Mouse (Mus musculus) right cerebral cortex, adult 2 months (tissue): ENCODE measurements around the gene Lbx1.

Source experiments
- DNase-seq, 2 experiments: peaks; one replicate each; pipeline ENCODE4 v3.0.0; 2021 to 2022; ENCODE audit warnings: low spot score in 2 of 2

Gene Lbx1

GRCm38 (mm10) chr19:45233496-45234127 lies 2.0 kb downstream of the Lbx1 start:
- DNase-seq: no peak

- DNase-seq: peak in 1 of 2 experiments; percentile 33
Observed at GRCm38 (mm10) chr19:45232443-45233410, 2.9 kb downstream of the Lbx1 start.

GRCm38 (mm10) chr19:45232036-45232410 lies 3.6 kb downstream of the Lbx1 start:
- no peak for DNase-seq

- no peak for DNase-seq
Observed at GRCm38 (mm10) chr19:45231383-45232035, 4.1 kb downstream of the Lbx1 start.

- no peak for DNase-seq
Observed at GRCm38 (mm10) chr19:45230848-45231382, 4.7 kb downstream of the Lbx1 start.

- DNase-seq: no peak
Observed at GRCm38 (mm10) chr19:45230201-45230611, 5.4 kb downstream of the Lbx1 start.

GRCm38 (mm10) chr19:45229378-45230135 lies 6.1 kb downstream of the Lbx1 start:
- DNase-seq: no peak

GRCm38 (mm10) chr19:45228781-45229180 lies 6.8 kb downstream of the Lbx1 start:
- no peak for DNase-seq

GRCm38 (mm10) chr19:45228097-45228496 lies 7.5 kb downstream of the Lbx1 start:
- no peak for DNase-seq

GRCm38 (mm10) chr19:45227671-45228070 lies 7.9 kb downstream of the Lbx1 start:
- DNase-seq: no peak

- DNase-seq: no peak
Observed at GRCm38 (mm10) chr19:45227049-45227448, 8.6 kb downstream of the Lbx1 start.

GRCm38 (mm10) chr19:45226246-45226645 lies 9.4 kb downstream of the Lbx1 start:
- no peak for DNase-seq

GRCm38 (mm10) chr19:45225130-45225529 lies 10.5 kb downstream of the Lbx1 start:
- no peak for DNase-seq

- no peak for DNase-seq
Observed at GRCm38 (mm10) chr19:45224286-45224559, 11.4 kb downstream of the Lbx1 start.

- DNase-seq: no peak
Observed at GRCm38 (mm10) chr19:45223413-45224285, 12.0 kb downstream of the Lbx1 start.

GRCm38 (mm10) chr19:45222141-45222782 lies 13.3 kb downstream of the Lbx1 start:
- DNase-seq: no peak

GRCm38 (mm10) chr19:45221458-45221783 lies 14.2 kb downstream of the Lbx1 start:
- DNase-seq: no peak

- peak; percentile 78 to 85 for DNase-seq
Observed at GRCm38 (mm10) chr19:45220593-45221457, 14.8 kb downstream of the Lbx1 start.

GRCm38 (mm10) chr19:45216240-45216639 lies 19.4 kb downstream of the Lbx1 start:
- DNase-seq: no peak
